Mouse (Mus musculus) kidney, adult 8-10 months (tissue): ENCODE measurements at regions not wholly inside any gene's neighbourhood (a gene's known extent, or its start where the extent isn't known, plus 50 kb on each side); places are given as distances from the start of the nearest gene placed in this dataset.
A peak's percentile ranks its signal among the peaks of the same experiment; 100 is the strongest.

Source experiments
- DNase-seq, 2 experiments: peaks; one replicate each; pipeline ENCODE4 v3.0.0; 2022

GRCm38 (mm10) chr16:24341736-24342135 is 51.6 kb upstream of the Lpp start:
- DNase-seq: no peak

- DNase-seq: peak in 1 of 2 experiments; percentile 11
Measured at GRCm38 (mm10) chr16:24340646-24341045, 52.7 kb upstream of the Lpp start.

- no peak for DNase-seq
Measured at GRCm38 (mm10) chr16:24339320-24340265, 53.7 kb upstream of the Lpp start.

GRCm38 (mm10) chr16:24338404-24338803 is 54.9 kb upstream of the Lpp start:
- DNase-seq: no peak

GRCm38 (mm10) chr16:24334389-24334788 is 58.9 kb upstream of the Lpp start:
- no peak for DNase-seq

GRCm38 (mm10) chr16:24331446-24332020 is 61.8 kb upstream of the Lpp start:
- no peak for DNase-seq

- no peak for DNase-seq
Measured at GRCm38 (mm10) chr16:24326571-24326970, 66.7 kb upstream of the Lpp start.

- peak in 1 of 2 experiments; percentile 29 for DNase-seq
Measured at GRCm38 (mm10) chr16:24326046-24326445, 67.3 kb upstream of the Lpp start.

- DNase-seq: no peak
Measured at GRCm38 (mm10) chr16:24324917-24325316, 68.4 kb upstream of the Lpp start.

- no peak for DNase-seq
Measured at GRCm38 (mm10) chr16:24318723-24319437, 74.4 kb upstream of the Lpp start.

- peak in 1 of 2 experiments; percentile 9 for DNase-seq
Measured at GRCm38 (mm10) chr16:24313544-24314326, 79.6 kb upstream of the Lpp start.

GRCm38 (mm10) chr16:24305391-24305790 is 87.9 kb upstream of the Lpp start:
- DNase-seq: no peak

- no peak for DNase-seq
Measured at GRCm38 (mm10) chr16:24296790-24297189, 96.5 kb upstream of the Lpp start.

- DNase-seq: peak; percentile 5 to 54
Measured at GRCm38 (mm10) chr16:24295626-24296440, 97.5 kb upstream of the Lpp start.

- DNase-seq: no peak
Measured at GRCm38 (mm10) chr16:24284215-24284614, 109.1 kb upstream of the Lpp start.

GRCm38 (mm10) chr16:24282194-24282683 is 111.1 kb upstream of the Lpp start:
- peak; percentile 55 to 77 for DNase-seq

- DNase-seq: no peak
Measured at GRCm38 (mm10) chr16:24281561-24281960, 111.7 kb upstream of the Lpp start.

- DNase-seq: no peak
Measured at GRCm38 (mm10) chr16:24277857-24278256, 115.5 kb upstream of the Lpp start.

GRCm38 (mm10) chr16:24262701-24263100 is 130.6 kb upstream of the Lpp start:
- DNase-seq: no peak

GRCm38 (mm10) chr16:24259711-24260230 is 133.5 kb upstream of the Lpp start:
- no peak for DNase-seq

GRCm38 (mm10) chr16:24258991-24259390 is 134.3 kb upstream of the Lpp start:
- no peak for DNase-seq
